Mouse (Mus musculus): ENCODE results near the gene Qser1. TPM values are rescaled to one million over a fixed set of nuclear protein-coding genes. Genes with fewer than 3 reads are reported as not detected.
A peak's percentile ranks its signal among the peaks of the same experiment; 100 is the strongest.

Gene Qser1
- total and polyA plus RNA-seq, 3 experiments = 3.9 to 14.5 TPM; not detected in 1

- TF ChIP-seq RCOR1 (IDR thresholded peaks at IDR 0.05; ENCODE audit: low read depth, low read length) (no peak), E2F4 (IDR thresholded peaks at IDR 0.05; ENCODE audit: borderline replicate concordance, low read depth, low read length) (no peak)
Measured at GRCm38 (mm10) chr2:104816866-104817439, 393 bp upstream of the Qser1 start (continued).

- TF ChIP-seq MYC (IDR thresholded peaks at IDR 0.05; ENCODE audit: low read depth, low read length) (peak; percentile 67; the same call in 1 of the 2 replicates), MXI1 (IDR thresholded peaks at IDR 0.05; ENCODE audit: low read depth, low read length) (peak; percentile 62), TBP (IDR thresholded peaks at IDR 0.05; ENCODE audit: low read depth, low read length) (peak; percentile 69; the same call in 1 of the 2 replicates), GATA1 (IDR thresholded peaks at IDR 0.05; ENCODE audit: low read depth, low read length) (peak; percentile 19; the same call in 1 of the 2 replicates), SMC3 (IDR thresholded peaks at IDR 0.05; ENCODE audit: low read depth, low read length) (no peak), USF1 (IDR thresholded peaks at IDR 0.05; ENCODE audit: low read depth, low read length) (no peak), CHD2 (IDR thresholded peaks at IDR 0.05; ENCODE audit: low read length) (peak; percentile 51; the same call in 1 of the 2 replicates), ETS1 (IDR thresholded peaks at IDR 0.05; ENCODE audit: low read depth, low read length) (0 out of 2 replicates have a peak, but pooled peaks have one; percentile 14), MAX (IDR thresholded peaks at IDR 0.05; ENCODE audit: low read length) (peak; percentile 72; the same call in 1 of the 2 replicates), NELFE (IDR thresholded peaks at IDR 0.05; ENCODE audit: low read depth, low read length) (peak; percentile 48), NRF1 (IDR thresholded peaks at IDR 0.05; ENCODE audit: insufficient read depth, low read depth, low read length, poor library complexity, severe bottlenecking) (no peak), POLR2A (IDR thresholded peaks at IDR 0.05; ENCODE audit: control insufficient read depth in 1 of 2, insufficient read depth in 1 of 2, low read depth in 1 of 2, low read length in 2 of 2, poor library complexity in 1 of 2) (peak in 1 of 2 experiments; percentile 77; a peak in 3 of 4 replicates), ZC3H11A (IDR thresholded peaks at IDR 0.05; ENCODE audit: low read depth, low read length) (no peak)
- peak overlapping the region; percentile 69 to 97 for H3K4me3 ChIP-seq (ENCODE audit: control insufficient read depth in 1 of 2, insufficient read depth in 1 of 2, low read depth in 2 of 2, low read length in 2 of 2)
- H3K79me2 ChIP-seq (ENCODE audit: control insufficient read depth, insufficient read depth, low read length, poor library complexity) = peaks cover 34% of the 10 kb centered on the region
- peaks cover 7 to 10% of the 10 kb centered on the region in 2 experiments for H3K4me1 ChIP-seq (ENCODE audit: control insufficient read depth in 1 of 2, insufficient read depth in 2 of 2, low read length in 2 of 2)
- no peaks in the 10 kb centered on the region for H3K27me3 ChIP-seq (ENCODE audit: control insufficient read depth in 1 of 2, insufficient read depth in 2 of 2, low read length in 2 of 2)
- DNase-seq (ENCODE audit: low read depth, low spot score) = peak; percentile 83
- H3K9ac ChIP-seq (ENCODE audit: control insufficient read depth, low read depth, low read length, poor library complexity, severe bottlenecking) = peak overlapping the region; percentile 99
- peaks cover 0 to 19% of the 10 kb centered on the region in 2 experiments; a peak in 2 of 4 replicates for H3K36me3 ChIP-seq (ENCODE audit: control insufficient read depth in 1 of 2, insufficient read depth in 2 of 2, low read length in 2 of 2)
- no peaks in the 10 kb centered on the region for H3K9me3 ChIP-seq (replicated peaks; ENCODE audit: insufficient read depth, low read length)
- H3K27ac ChIP-seq (ENCODE audit: control insufficient read depth, low read depth, low read length) = peak overlapping the region; percentile 88
Measured at GRCm38 (mm10) chr2:104815561-104816370, 794 bp downstream of the Qser1 start.
